Mouse (Mus musculus) heart, postnatal 14 days (tissue): ENCODE measurements at regions not wholly inside any gene's neighbourhood (a gene's known extent, or its start where the extent isn't known, plus 50 kb on each side); places are given as distances from the start of the nearest gene placed in this dataset.

ENCODE experiments used
- DNase-seq, 2 experiments: peaks; one replicate each; pipeline ENCODE4 v3.0.0; 2021 to 2022
- intact Hi-C: fragments of 180-260 bp; cut with DNase I; formaldehyde crosslinking; loops from one replicate; pipeline ENCODE4 v1.15.1; 2025

GRCm38 (mm10) chr4:87501791-87502190 is 271.5 kb upstream of the Slc24a2 start:
- intact Hi-C loops: no loop called here
- DNase-seq: no peak

- intact Hi-C loops: no loop called here
- no peak for DNase-seq
Measured at GRCm38 (mm10) chr4:87500441-87500840, 270.2 kb upstream of the Slc24a2 start.

DNA sequence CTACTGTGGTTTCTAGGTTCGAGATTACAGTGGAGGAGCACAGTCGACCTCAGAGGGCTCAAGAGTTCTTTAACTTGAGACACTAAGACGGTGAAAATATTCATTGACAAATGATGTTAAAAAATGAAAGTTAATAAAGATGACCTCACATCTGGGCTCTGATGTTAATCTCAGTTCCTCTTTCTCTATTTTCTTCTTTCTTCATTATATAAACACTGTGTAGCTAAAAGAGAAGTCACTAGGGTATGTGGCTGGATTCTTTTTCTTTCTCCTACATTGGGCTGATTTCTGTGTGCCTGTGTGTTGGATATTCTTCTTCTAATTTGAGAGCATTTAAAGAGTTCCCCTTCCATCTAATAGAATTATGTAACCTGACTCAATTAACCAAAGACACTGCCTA is 257.5 kb upstream of the Slc24a2 start:
- no peak for DNase-seq
- intact Hi-C loops: no loop called here

DNA sequence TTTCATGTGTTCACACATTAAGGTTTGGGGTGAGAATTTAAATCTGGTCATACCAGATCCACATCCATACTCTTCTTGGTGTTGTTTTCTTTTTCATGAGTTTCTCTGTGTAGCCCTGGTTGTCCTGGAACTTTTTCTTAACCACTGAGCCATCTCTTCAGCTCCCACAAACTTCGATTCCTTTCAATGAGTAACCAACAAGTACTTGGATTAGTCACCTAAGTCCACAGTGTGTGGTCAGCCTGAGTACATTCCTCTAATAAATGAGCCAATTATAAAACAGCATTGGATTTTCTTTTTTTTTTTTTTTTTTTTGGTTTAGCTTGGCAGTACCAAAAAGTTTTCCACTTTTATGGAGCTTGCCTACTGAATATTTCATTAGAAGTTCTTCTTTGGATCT is 245.3 kb upstream of the Slc24a2 start:
- no peak for DNase-seq
- intact Hi-C loops: no loop called here

DNA sequence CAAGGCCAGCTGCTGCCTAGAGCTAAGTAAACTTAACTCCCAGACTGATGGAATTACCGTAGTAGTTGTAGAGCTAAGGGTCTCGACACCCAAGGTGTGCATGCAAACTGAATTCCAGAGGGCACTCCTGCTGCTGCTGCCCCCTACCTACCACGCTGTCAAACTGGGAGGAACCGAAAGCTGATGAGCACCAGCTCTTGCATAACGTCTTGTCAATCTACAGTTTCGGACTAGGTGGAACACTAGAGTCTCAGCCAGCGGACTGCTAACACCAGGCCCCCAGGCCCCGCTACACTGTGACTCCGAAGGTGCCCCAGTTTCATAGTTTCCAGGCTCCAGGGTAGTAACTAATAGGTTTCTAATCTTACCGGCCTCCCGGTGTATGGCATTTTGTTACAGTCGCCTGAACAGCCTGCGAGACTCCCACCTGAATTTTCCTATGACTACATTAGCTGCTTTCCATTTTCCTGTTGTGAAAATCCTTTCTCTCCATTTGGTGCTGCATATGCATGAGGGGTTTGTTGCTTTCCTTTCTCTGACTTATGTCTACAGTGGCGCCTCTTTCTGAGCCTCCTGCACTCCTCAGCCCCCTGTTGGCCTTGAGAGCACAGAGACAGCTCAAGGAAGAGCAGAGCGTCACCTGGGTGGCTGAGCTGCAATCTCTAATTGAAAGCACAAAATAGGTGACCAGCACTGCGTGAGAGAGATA is 243.2 kb upstream of the Slc24a2 start:
- intact Hi-C loops: no loop called here
- DNase-seq: no peak

- intact Hi-C loops: no loop called here
- no peak for DNase-seq
Measured at GRCm38 (mm10) chr4:87472787-87473186, 242.5 kb upstream of the Slc24a2 start.

DNA sequence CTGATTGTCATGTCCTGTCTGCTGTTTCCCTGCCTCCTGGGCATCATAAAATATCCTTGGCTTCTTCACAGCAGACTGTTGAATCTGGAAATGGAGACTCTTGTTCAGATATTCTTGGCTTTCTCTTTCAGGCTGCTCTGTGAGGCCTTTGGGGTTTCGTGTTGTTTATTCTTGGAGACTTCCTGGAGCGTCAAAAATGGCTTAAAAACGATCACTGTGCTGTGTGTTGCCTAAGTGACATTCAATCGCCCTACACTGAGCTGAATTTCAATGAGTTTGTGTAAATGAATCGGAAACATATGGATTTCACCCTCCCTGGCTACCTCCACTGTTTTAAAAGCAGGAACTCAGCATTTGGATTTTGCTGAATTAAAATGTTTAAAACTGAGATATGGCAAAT is 241.1 kb upstream of the Slc24a2 start:
- intact Hi-C loops: no loop called here
- DNase-seq: no peak

DNA sequence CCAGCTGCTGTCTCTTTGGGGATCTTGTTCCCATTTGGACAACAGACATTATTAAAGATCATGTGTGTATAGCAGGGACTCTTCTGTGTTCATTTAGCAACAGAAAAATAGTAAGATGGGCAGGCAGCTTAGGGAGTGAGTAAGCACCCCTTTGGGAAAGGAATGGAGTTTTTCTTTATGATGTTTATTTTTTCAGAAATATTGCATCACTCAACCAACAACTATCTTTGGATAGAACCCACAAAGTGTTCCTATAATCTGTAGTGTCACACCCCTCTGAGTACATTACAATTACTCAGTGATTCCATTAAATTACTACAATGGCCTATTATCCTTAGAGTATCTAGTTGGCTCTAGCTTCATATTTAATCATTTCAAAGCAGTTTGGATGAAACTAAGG is 237.3 kb upstream of the Slc24a2 start:
- no peak for DNase-seq
- intact Hi-C loops: no loop called here

DNA sequence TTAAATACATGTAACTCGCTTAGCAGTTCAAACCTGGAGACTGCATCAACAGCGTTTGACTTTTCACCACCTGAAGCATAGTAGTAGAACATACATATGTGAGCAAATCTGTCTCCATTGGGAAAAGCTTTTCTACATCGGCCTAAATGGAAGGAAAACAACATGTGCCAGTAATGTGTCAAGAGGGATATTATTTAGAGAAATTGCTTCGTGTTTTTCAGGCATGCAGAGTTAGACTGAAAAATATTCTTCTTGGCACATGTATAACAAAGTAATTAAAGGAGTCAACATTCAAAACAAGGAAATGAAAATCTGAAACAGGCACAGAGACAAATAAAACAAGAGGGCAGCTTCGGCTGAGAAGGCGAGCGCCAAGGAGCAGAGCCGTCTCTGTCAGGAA is 236.7 kb upstream of the Slc24a2 start:
- no peak for DNase-seq
- intact Hi-C loops: no loop called here

DNA sequence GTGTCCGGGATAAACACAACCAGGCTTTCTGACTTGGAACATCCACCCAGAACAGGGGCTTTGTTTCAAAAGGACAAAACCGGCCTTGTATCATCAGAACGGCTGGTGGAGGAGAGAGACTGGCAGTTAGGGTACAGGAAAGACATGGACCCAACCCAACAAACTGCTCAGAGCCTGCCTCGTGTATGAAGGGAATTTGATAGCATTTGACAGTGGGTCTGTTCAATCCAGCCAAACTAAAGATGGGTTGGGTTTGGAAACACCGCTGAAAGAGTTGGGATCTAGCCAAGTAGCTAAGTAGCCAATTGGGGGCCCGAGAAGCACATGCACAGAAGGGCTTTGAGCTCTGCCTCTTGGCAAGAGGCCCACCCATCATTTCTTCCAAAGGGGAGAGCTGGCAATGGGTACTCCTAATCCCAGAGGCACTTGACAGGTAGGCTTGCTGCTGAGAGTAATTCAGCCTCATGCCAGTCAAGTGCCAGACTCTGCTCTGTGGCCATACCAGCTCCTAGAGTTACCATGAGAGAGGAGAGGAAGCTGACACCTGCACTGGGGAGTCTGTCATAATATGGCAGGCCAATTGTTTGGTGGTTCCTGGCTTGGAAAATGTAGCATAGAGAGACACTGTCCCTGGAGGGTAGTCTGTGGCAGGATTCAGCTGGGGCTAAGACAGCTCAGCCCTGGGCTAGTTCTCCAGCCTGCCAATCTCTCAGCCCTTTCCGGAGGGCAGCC is 231.1 kb upstream of the Slc24a2 start:
- peak; percentile 5 to 44 for DNase-seq
- intact Hi-C loops: no loop called here

GRCm38 (mm10) chr4:87455863-87456578 is 225.7 kb upstream of the Slc24a2 start:
- DNase-seq: no peak
- intact Hi-C loops: no loop called here

DNA sequence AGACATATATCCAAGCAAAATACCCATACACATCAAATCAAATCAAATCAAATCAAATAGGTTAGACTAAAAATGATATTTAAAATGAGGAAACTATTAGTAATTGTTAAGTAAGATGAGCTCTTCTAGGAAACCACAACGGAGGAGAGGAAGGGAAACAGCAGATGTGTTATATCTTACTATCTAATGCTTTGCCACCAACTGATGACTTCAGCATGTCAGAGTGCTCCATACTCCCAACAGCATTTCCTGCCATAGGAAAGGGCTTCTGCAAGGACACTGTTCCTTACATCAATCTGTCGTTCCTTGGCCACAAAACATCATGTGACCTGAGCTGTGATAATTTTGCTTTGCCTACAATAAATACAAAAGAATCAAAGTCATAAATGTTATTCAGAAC is 221.8 kb upstream of the Slc24a2 start:
- intact Hi-C loops: no loop called here
- no peak for DNase-seq

GRCm38 (mm10) chr4:87451251-87451650 is 221.0 kb upstream of the Slc24a2 start:
- intact Hi-C loops: no loop called here
- no peak for DNase-seq

DNA sequence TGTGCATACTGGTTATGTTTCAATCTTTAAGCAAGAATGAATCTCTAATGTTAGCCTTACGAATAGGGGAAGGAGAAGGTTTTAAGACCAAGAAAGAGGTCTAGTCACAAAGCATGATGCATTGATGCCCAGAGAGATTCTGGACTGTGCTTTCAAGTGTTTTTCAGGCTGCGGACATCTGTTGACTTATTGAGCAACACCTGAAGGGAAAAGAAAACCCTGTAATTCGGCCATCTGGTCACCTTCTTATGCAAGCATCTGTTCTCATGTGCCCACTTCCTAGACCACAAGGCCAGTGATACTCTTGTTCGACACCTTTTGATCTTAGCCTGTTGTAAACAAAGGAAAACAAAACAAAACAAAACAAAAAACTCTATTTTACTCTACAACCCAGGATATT is 218.1 kb upstream of the Slc24a2 start:
- intact Hi-C loops: no loop called here
- DNase-seq: no peak

- intact Hi-C loops: no loop called here
- no peak for DNase-seq
Measured at GRCm38 (mm10) chr4:87446856-87447255, 216.6 kb upstream of the Slc24a2 start.

- no peak for DNase-seq
- intact Hi-C loops: no loop called here
Measured at GRCm38 (mm10) chr4:87434136-87434535, 203.9 kb upstream of the Slc24a2 start.

DNA sequence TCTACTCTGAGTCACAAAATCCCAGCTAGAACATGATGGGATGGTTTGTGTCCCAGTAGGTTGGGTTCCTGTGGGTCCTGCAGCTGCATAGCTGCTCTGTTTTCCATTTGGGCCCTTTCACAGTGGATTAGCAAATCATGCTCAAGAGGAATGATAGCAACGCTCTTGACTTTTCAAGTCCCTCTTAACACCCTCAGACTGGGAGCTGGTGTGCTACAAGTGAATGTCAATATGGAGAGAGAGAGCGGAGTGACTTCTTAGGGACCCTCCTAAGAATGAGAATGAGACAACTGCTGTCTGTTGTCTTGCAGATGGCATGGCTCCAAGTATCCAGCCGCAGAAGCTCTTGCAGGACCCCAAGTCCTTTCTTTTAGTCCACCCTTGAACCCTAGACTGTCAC is 198.1 kb upstream of the Slc24a2 start:
- intact Hi-C loops: no loop called here
- no peak for DNase-seq

- intact Hi-C loops: no loop called here
- DNase-seq: no peak
Measured at GRCm38 (mm10) chr4:87424066-87424465, 193.8 kb upstream of the Slc24a2 start.

DNA sequence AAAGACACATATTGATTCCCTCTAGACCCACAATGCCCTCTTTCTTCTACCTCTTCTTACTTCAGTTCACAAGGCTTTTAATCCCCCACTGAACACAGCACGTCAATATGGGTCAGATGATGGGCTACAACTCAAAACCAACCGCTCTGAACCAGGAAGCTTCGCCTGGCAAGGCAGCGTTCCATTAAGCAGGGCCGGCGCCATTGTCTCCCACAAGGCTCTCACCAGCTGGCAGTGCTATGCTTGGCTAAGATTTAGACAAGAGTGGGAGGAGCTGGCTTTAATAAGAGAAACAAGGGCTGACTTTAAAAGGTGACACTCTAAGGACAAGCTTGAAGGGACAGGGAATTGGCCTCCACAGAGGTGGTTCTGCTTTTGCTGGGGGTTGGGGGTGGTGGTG is 192.3 kb upstream of the Slc24a2 start:
- intact Hi-C loops: no loop called here

GRCm38 (mm10) chr4:87403354-87403753 is 173.1 kb upstream of the Slc24a2 start:
- DNase-seq: no peak
- intact Hi-C loops: no loop called here

More for the DNA sequence above, 192.3 kb upstream of the Slc24a2 start:
- DNase-seq: no peak

- intact Hi-C loops: no loop called here
- no peak for DNase-seq
Measured at GRCm38 (mm10) chr4:87402173-87402556, 171.9 kb upstream of the Slc24a2 start.
